Mouse (Mus musculus): ENCODE data around the gene Thegl.

DNA sequence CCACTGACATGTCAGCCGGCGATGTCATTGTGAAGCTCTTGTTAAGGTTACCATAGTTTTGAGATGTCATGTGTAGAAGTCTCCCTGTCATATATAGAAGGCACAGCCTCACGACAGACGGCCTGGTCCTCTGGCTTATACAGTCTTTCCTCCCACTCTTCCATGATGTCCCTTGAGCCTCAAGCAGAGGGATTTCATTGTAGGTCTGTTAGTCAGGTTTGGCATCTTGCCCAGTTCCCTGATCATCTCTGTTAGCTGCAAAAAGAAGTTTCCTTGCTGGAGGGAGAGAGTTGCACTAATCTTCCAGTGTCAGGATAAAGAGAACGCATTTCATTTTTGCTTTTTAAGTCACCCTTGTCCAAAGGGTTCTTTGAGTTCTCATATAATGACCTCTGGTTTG lies 36.8 kb downstream of the Thegl start:
- no peak for TF ChIP-seq CTCF (IDR thresholded peaks at IDR 0.05; ENCODE audit: extremely low read depth, insufficient read length, insufficient replicate concordance, low read depth, low read length)
- TF ChIP-seq POLR2A (IDR thresholded peaks at IDR 0.05; ENCODE audit: low read depth, low read length): no peak

Data from small intestine, adult 2 months (tissue).